Mouse (Mus musculus) ovary, postnatal 10 days (tissue): ENCODE measurements around the gene Aspg.
A peak's percentile ranks its signal among the peaks of the same experiment; 100 is the strongest.

Source experiments
- DNase-seq: peaks from one replicate; pipeline ENCODE4 v3.0.0; 2022; ENCODE audit warnings: low spot score

The Aspg gene

GRCm38 (mm10) chr12:112113710-112114109 lies 7.2 kb downstream of the Aspg start:
- peak; percentile 74 for DNase-seq

DNA sequence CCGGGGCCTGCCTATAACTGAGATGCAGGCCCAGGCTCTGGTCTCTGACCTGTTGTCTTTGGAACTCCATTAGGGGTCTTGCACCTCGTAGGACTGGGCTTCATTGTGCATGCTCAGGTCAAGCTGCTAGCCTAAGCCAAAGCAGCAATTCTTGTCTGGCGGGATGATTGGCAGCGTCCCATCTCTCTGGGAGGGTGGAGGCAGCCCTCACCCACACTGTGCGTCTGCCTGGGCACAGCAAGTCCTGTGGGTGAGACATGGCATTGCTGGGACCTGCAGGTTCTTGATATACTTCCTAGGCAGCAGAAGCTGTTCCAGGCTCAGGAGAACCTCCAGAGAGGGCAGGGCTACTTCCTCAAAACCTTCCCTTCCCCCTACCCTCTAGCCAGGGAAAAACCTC lies 10.5 kb downstream of the Aspg start:
- no peak for DNase-seq

- DNase-seq = no peak
Observed at GRCm38 (mm10) chr12:112117649-112118048, 11.2 kb downstream of the Aspg start.

DNA sequence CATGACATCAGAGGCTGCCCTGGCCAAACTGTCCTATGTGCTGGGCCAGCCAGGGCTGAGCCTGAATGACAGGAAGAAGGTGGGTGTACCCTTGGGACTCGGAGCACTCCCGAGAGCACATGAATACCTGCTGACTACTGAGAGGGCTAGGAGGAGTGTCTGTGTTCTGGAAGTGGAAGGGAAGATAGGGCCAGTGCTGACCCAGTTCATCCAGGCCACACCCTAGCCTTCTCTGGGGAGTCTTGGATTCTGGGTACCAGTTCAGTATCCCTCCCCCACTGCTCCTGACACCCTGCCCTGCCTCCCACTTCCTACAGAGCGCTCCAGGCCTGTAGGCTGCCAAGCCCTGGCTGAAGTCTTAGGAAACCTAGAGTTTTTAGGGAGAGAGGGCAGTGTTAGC lies 14.7 kb downstream of the Aspg start:
- no peak for DNase-seq

- DNase-seq = no peak
Observed at GRCm38 (mm10) chr12:112125903-112126302, 19.4 kb downstream of the Aspg start.

GRCm38 (mm10) chr12:112126931-112127635 lies 20.6 kb downstream of the Aspg start:
- DNase-seq = no peak

GRCm38 (mm10) chr12:112128526-112128925 lies 22.0 kb downstream of the Aspg start:
- DNase-seq = no peak

DNA sequence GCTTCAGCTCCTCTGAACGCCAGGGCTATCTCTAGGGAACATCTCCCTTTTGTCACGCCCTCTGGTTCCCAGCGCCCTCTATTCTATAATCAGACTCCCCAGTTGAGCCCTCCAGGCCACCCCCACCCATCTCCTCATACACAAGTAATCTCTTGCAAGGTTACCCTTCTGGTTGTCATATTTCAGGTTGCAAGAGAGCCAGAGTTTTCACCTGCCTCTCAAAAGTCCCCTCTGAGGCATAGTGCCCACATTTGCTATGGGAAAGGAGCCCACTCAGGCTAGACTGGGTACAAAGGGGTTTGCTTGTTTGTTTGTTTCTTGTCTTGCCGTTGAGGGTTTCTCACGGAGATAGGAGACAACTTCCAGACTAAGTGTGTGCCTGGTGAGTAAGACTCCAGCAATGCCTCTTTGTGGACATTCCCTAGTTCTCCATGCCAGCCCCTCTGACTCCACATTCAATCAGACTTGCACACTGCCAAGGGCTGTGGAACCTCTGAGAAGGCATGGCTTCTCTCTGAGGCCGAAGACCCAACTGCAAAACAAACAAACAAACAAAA lies 22.9 kb downstream of the Aspg start:
- no peak for DNase-seq

- peak; percentile 55 for DNase-seq
Observed at GRCm38 (mm10) chr12:112130161-112130860, 23.8 kb downstream of the Aspg start.

- DNase-seq = no peak
Observed at GRCm38 (mm10) chr12:112130957-112131356, 24.5 kb downstream of the Aspg start.

GRCm38 (mm10) chr12:112140231-112140630 lies 33.8 kb downstream of the Aspg start:
- DNase-seq = no peak

DNA sequence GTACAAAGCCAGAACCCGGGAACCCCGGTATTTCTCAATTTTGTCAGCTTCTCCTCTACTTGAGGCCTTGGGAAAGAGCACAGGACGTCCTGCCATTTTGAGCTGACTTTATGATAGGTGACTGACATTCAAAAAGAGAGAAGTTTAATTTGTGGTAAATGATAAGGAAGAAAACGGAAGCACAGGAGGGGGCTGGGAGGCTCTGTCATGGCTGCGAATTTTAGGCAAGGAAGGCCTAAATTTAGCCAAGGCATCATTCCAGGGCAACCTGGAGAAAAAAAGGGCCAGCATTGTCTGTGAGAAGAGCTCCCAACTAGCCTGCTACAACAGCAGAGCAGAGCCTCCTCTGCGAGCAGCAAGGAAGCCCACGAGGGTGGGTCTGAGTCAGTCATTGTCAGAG lies 34.3 kb downstream of the Aspg start:
- no peak for DNase-seq

DNA sequence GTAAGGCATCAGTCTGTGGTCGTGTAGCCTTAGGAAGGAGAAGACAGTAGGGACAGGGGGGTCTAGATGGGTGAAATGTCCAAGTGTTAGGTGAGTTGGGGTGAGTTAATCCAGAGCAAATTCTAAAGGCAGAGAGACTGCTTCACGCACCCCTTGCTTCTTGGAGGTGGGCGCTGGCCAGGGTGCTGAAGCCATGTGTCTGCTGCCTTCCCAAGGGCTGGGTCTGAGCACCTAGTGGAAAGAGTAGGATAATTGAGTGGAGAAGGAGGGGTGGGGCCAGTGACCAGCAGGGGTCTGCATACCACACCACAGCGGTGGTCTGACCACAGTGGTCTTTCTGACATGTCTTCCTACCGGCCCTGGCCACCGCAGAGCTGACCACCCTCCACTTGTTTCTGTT lies 34.8 kb downstream of the Aspg start:
- DNase-seq = no peak

- no peak for DNase-seq
Observed at GRCm38 (mm10) chr12:112143116-112143832, 36.8 kb downstream of the Aspg start.

- DNase-seq = no peak
Observed at GRCm38 (mm10) chr12:112143833-112144201, 37.3 kb downstream of the Aspg start.

DNA sequence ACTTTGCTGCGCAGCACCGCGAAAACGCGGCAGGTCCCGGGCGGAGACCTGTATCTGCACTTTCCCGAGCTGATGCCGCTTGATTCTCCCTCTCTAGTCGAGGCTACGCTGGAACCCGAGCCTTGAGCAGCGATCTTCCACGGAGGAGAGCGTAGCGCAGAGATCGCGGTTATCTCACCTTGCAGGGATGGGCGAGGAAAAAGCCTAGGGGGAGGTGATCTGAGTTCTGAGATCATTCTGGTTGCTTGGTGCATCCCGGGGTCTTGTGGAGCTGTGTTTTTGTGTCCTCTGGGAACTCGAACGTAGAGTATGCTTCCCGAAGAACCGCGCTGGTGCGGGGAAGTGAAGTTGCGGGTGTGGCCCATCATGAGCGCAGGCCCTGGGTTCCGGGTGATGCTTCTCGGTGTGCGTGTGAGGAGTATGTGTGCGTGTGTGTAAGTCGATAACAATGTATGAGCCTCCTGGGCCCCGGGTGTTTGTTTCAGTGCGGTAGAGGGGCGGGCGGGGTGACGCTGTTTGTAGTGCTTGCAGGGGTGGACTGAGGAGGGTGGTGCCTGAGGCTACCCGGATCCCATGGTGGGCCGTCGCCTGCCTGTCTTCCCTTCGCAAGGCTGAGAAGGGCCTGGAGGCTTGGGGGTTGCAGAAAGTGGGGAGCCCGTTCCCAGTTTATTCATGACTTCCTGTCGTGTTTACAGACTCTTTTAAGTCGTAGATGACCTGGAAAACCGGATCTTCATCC lies 38.1 kb downstream of the Aspg start:
- DNase-seq = no peak

- DNase-seq = peak; percentile 88
Observed at GRCm38 (mm10) chr12:112145211-112145874, 38.9 kb downstream of the Aspg start.

DNA sequence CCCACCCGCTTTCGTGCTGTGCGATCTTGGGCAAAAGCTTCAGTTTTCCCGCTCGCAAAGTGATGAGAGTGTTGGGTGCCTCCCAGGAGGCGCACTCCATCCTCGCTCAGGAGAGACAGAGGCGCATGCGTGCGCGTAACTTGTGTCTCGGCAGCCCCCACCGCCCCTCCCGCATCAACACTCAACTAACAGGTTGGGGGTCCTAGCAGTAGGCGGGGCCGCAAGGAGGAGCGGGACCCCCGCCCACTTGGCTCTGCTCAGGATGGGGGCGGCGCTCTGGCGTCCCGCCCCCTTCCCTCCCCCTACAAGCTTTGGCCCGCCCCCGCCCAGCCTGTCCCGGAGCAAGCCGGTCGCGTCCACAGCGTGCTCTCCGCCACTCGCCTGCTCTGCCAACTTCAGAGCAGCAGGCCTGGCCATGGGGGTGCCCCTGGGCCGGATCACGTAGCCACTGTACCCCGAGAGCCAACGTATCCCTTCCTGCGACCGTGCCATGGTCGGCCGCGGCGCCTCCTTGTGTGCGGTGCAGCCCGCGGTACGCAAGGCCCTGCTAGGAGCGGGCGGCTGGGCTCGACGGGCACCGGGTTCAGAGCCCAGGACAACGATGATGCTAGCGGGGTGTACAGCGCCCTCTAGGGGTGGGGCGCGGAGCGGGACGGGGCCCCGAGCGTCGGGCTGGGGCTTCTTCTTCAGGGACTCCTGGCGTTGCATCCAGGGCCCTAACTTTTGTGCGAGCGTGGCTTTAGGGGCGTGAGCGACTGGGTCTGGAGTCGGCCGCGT lies 39.6 kb downstream of the Aspg start, which contains the start of gene Kif26a:
Kif26a (plus strand) TSS at position 334 of the 777 bp plus-strand sequence.
- peak; percentile 28 for DNase-seq

DNA sequence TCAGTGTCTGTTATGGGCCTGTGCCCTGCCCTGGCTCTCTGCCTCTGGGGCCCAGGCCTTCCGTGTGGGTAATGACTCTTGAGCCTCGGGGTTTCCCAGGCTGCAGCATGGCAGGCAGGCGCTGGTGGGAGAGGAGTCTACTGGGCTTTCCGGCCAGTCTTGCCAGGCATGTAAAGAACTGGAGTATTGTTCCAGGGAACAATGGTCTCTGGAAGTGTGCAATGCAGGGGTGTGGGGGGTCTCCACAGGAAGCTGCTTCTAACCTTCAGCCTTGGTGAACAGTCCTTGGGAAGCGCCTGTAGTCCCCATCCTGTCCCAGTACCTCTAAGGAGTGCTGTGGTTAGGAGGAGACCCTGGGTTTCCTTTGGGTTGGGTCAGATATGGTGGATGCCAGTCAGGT lies 40.9 kb downstream of the Aspg start:
- no peak for DNase-seq

- no peak for DNase-seq
Observed at GRCm38 (mm10) chr12:112150011-112150410, 43.5 kb downstream of the Aspg start.
